Mouse (Mus musculus): Measurements from ENCODE around the gene Flnc.
"Not testable (repeated sequence)": the region's sequence is repeated elsewhere in the genome, so short reads cannot be mapped to it uniquely, and the experiment has no call there.

GRCm38 (mm10) chr6:29390500-29390899 is 42.6 kb upstream of the Flnc start:
- TF ChIP-seq FLI1 (IDR thresholded peaks at IDR 0.05; ENCODE audit: low read length); GATA1 (IDR thresholded peaks at IDR 0.05; ENCODE audit: borderline replicate concordance, low read length): not testable (repeated sequence)

All from megakaryocyte, embryonic 14.5 days (primary cell).